In genomic region chr3:83984379-83984778, GRCm38 (mm10) we compare ENCODE assay signal across 15 mouse cellular contexts. TPM values are rescaled to one million over a fixed set of nuclear protein-coding genes. Genes with fewer than 3 reads are reported as not detected.
DNase-seq lines count a peak whose midpoint lies in the region; ATAC-seq lines count a peak whose summit lies in the region.
"Had no signal": no experiment of that assay in that cellular context is flagged by ENCODE, and none has a peak within 500 bp of the region (broad histone marks: within the 10 kb centered on the region; RNA-seq: fewer than 3 reads in every experiment).

No protein-coding gene starts in this region.

- no peak overlapping the region for H3K4me3 ChIP-seq in hindbrain, embryonic 11.5 days (ENCODE audit: low read depth, low read length)
- no peak overlapping the region for H3K4me3 ChIP-seq in hindbrain, embryonic 16.5 days (ENCODE audit: low read length)
- no peak overlapping the region for H3K4me3 ChIP-seq in forebrain, embryonic 13.5 days
- no peak overlapping the region for H3K4me3 ChIP-seq in intestine, embryonic 16.5 days (ENCODE audit: low read length)
- H3K4me3 ChIP-seq: hindbrain, embryonic 15.5 days; kidney, embryonic 15.5 days; neural tube, embryonic 15.5 days had no signal

- H3K9me3 ChIP-seq in hindbrain, embryonic 11.5 days (ENCODE audit: control insufficient read depth, low read length) = no peaks in the 10 kb centered on the region
- no peaks in the 10 kb centered on the region for H3K9me3 ChIP-seq in hindbrain, embryonic 16.5 days (ENCODE audit: control insufficient read depth, low read length)
- no peaks in the 10 kb centered on the region for H3K9me3 ChIP-seq in forebrain, embryonic 13.5 days (replicated peaks)
- H3K9me3 ChIP-seq in intestine, embryonic 16.5 days (ENCODE audit: control insufficient read depth, low read length) = no peaks in the 10 kb centered on the region
- H3K9me3 ChIP-seq: hindbrain, embryonic 15.5 days; kidney, embryonic 15.5 days; neural tube, embryonic 15.5 days had no signal

- H3K27ac ChIP-seq in hindbrain, embryonic 11.5 days (ENCODE audit: low read depth, low read length) = peak overlapping the region; percentile 27; the same call in 1 of the 2 replicates
- H3K27ac ChIP-seq in hindbrain, embryonic 16.5 days (ENCODE audit: low read depth, low read length) = no peak overlapping the region
- peak overlapping the region; percentile 93 for H3K27ac ChIP-seq in forebrain, embryonic 13.5 days
- H3K27ac ChIP-seq in intestine, embryonic 16.5 days (ENCODE audit: low read length) = no peak overlapping the region
- H3K27ac ChIP-seq: hindbrain, embryonic 15.5 days; kidney, embryonic 15.5 days; neural tube, embryonic 15.5 days had no signal

- H3K4me2 ChIP-seq in hindbrain, embryonic 11.5 days (replicated peaks; ENCODE audit: low read depth, low read length) = no peak overlapping the region
- no peak overlapping the region for H3K4me2 ChIP-seq in hindbrain, embryonic 16.5 days (ENCODE audit: low read length)
- 0 out of 2 replicates have a peak overlapping the region, but pooled peaks have one; percentile 5 for H3K4me2 ChIP-seq in forebrain, embryonic 13.5 days
- no peak overlapping the region for H3K4me2 ChIP-seq in intestine, embryonic 16.5 days (ENCODE audit: low read depth, low read length)
- H3K4me2 ChIP-seq: heart, embryonic 11.5 days; hindbrain, embryonic 15.5 days; kidney, embryonic 15.5 days; liver, embryonic 11.5 days; neural tube, embryonic 15.5 days had no signal

- ATAC-seq in hindbrain, embryonic 11.5 days (ENCODE audit: low FRiP score) = no peak
- ATAC-seq in hindbrain, embryonic 16.5 days = no peak
- peak; percentile 33 for ATAC-seq in activated CD4-positive, CD25-positive, alpha-beta regulatory T cell, adult 4 months
- ATAC-seq in forebrain, embryonic 13.5 days = peak; percentile 54
- ATAC-seq in intestine, embryonic 16.5 days = peak; percentile 57
- no peak for ATAC-seq in erythroblast, adult 5-6 weeks (replicated peaks; ENCODE audit: low FRiP score, poor library complexity, severe bottlenecking)

- no peak for DNase-seq in hindbrain, embryonic 11.5 days (ENCODE audit: low spot score)
- no peak for DNase-seq in gastrocnemius, postnatal 36 days
- no peak for DNase-seq in lung, postnatal 25 days (ENCODE audit: low spot score)
- DNase-seq: cerebellum, adult 11-12 months; gastrocnemius, postnatal 10 days had no signal

- no peaks in the 10 kb centered on the region for H3K27me3 ChIP-seq in hindbrain, embryonic 11.5 days (ENCODE audit: control insufficient read depth, insufficient read depth, low read length)
- H3K27me3 ChIP-seq in hindbrain, embryonic 16.5 days (replicated peaks; ENCODE audit: control insufficient read depth, insufficient read depth, low read length) = no peaks in the 10 kb centered on the region
- no peaks in the 10 kb centered on the region for H3K27me3 ChIP-seq in forebrain, embryonic 13.5 days
- H3K27me3 ChIP-seq in intestine, embryonic 16.5 days (replicated peaks; ENCODE audit: control insufficient read depth, insufficient read depth, low read length) = no peaks in the 10 kb centered on the region
- H3K27me3 ChIP-seq: hindbrain, embryonic 15.5 days; kidney, embryonic 15.5 days; neural tube, embryonic 15.5 days had no signal

- peaks cover 27% of the 10 kb centered on the region for H3K4me1 ChIP-seq in hindbrain, embryonic 11.5 days (replicated peaks; ENCODE audit: control insufficient read depth, insufficient read depth, low read length)
- H3K4me1 ChIP-seq in hindbrain, embryonic 16.5 days (ENCODE audit: control insufficient read depth, insufficient read depth, low read depth, low read length) = peaks cover 39% of the 10 kb centered on the region
- H3K4me1 ChIP-seq in forebrain, embryonic 13.5 days = peaks cover 97% of the 10 kb centered on the region
- peaks cover 32% of the 10 kb centered on the region for H3K4me1 ChIP-seq in intestine, embryonic 16.5 days (ENCODE audit: control insufficient read depth, insufficient read depth, low read length)

- WGBS in hindbrain, embryonic 11.5 days = 67% methylated on average over 4 of the region's 4 CpGs
- WGBS in hindbrain, embryonic 16.5 days = 38% methylated on average over 4 of the region's 4 CpGs
- WGBS in forebrain, embryonic 13.5 days = 32% methylated on average over 4 of the region's 4 CpGs
- WGBS in intestine, embryonic 16.5 days = 57% methylated on average over 4 of the region's 4 CpGs

- H3K9ac ChIP-seq in hindbrain, embryonic 11.5 days (ENCODE audit: low read depth, low read length) = no peak overlapping the region
- H3K9ac ChIP-seq in hindbrain, embryonic 16.5 days (ENCODE audit: low read depth, low read length) = no peak overlapping the region
- H3K9ac ChIP-seq in forebrain, embryonic 13.5 days = no peak overlapping the region
- no peak overlapping the region for H3K9ac ChIP-seq in intestine, embryonic 16.5 days (ENCODE audit: low read depth, low read length)
- H3K9ac ChIP-seq: hindbrain, embryonic 15.5 days; kidney, embryonic 15.5 days; neural tube, embryonic 15.5 days had no signal

- intact Hi-C loops in gastrocnemius, postnatal 36 days (cut with DNase I) = no loop called here

- no peaks in the 10 kb centered on the region for H3K36me3 ChIP-seq in hindbrain, embryonic 11.5 days (ENCODE audit: control insufficient read depth, insufficient read depth, low read length)
- H3K36me3 ChIP-seq in hindbrain, embryonic 16.5 days (ENCODE audit: control insufficient read depth, insufficient read depth, low read length) = no peaks in the 10 kb centered on the region
- H3K36me3 ChIP-seq in forebrain, embryonic 13.5 days (ENCODE audit: poor library complexity, severe bottlenecking) = no peaks in the 10 kb centered on the region
- H3K36me3 ChIP-seq in intestine, embryonic 16.5 days (ENCODE audit: control insufficient read depth, insufficient read depth, low read length) = no peaks in the 10 kb centered on the region
- H3K36me3 ChIP-seq: hindbrain, embryonic 15.5 days; kidney, embryonic 15.5 days; neural tube, embryonic 15.5 days had no signal

RNA-seq across cellular contexts. Expression of gene Tmem131l, which starts 55.6 kb away (rescaled TPM):
- 75.8 and 89.0 TPM in 2 replicates for polyA plus RNA-seq in hindbrain, embryonic 11.5 days (2014; fragmentation: Nextera tagmentation; extraction: Ambion mirVana)
- 34.6 and 45.2 TPM in 2 replicates for polyA plus RNA-seq in hindbrain, embryonic 16.5 days (2015; fragmentation: Nextera tagmentation; extraction: Ambion mirVana)
- polyA plus RNA-seq in activated CD4-positive, CD25-positive, alpha-beta regulatory T cell, adult 4 months (2017; shearing (Covaris generic)) = 10 to 100 TPM; 28.5 to 36.1 TPM
- polyA plus RNA-seq in forebrain, embryonic 13.5 days (2015; fragmentation: Nextera tagmentation; extraction: Ambion mirVana) = 125 and 139 TPM in 2 replicates
- polyA plus RNA-seq in intestine, embryonic 16.5 days (2015; fragmentation: Nextera tagmentation; extraction: Ambion mirVana) = 18.2 and 19.8 TPM in 2 replicates
- 10 to 100 TPM; 13.0 to 18.4 TPM for total RNA-seq in gastrocnemius, postnatal 36 days (2021)
- total RNA-seq in erythroblast, adult 5-6 weeks (2015; ENCODE audit: low replicate concordance) = 753 and 807 TPM in 2 replicates
- 938 and 1,004 TPM in 2 replicates for total RNA-seq in erythroblast, adult 5-6 weeks (2017; ENCODE audit: low replicate concordance)

Comparison
In these comparisons a context has a peak if more than half of its experiments do, and no peak if none do; other contexts are left out.
1. H3K27ac ChIP-seq: peak in hindbrain, embryonic 11.5 days (single experiment) and forebrain, embryonic 13.5 days (single experiment); none in hindbrain, embryonic 16.5 days (single experiment) and intestine, embryonic 16.5 days (single experiment).
2. ATAC-seq: peak in activated CD4-positive, CD25-positive, alpha-beta regulatory T cell, adult 4 months (single experiment), forebrain, embryonic 13.5 days (single experiment) and intestine, embryonic 16.5 days (single experiment); none in hindbrain, embryonic 11.5 days (single experiment), hindbrain, embryonic 16.5 days (single experiment) and erythroblast, adult 5-6 weeks (single experiment).